Mouse (Mus musculus) ES-Bruce4 (cell line): ENCODE measurements around the gene Dscaml1.

ENCODE experiments used
- CTCF ChIP-seq: IDR thresholded peaks from one replicate; pipeline ENCODE4 v1.8.1; 2011; ENCODE audit warnings: low read depth, low read length
- POLR2A ChIP-seq: IDR thresholded peaks from one replicate; pipeline ENCODE4 v1.8.1; 2011; ENCODE audit warnings: low read length; ENCODE audit not compliant: insufficient read depth

GRCm38 (mm10) chr9:45391299-45391698 lies 35.1 kb upstream of the Dscaml1 start:
- TF ChIP-seq CTCF (no peak), POLR2A (no peak)
